Mouse (Mus musculus) heart, embryonic 15.5 days (tissue): Measurements from ENCODE around the gene Lrmda. TPM values are rescaled to one million over a fixed set of nuclear protein-coding genes. Genes with fewer than 3 reads are reported as not detected.

Experiments used
- ATAC-seq: fragments of 200-750 bp; cut with Nextera tagmentation; replicated peaks from 2 replicates; pipeline ENCODE4 v1.8.0; 2017; ENCODE audit warnings: low read depth, moderate TSS enrichment; ENCODE audit not compliant: insufficient number of reproducible peaks, insufficient read depth, low FRiP score
- H3K27ac ChIP-seq: fragments of 300-500 bp; sonication (generic); 2 replicates; pipeline ENCODE4 v1.5.1; 2015; ENCODE audit warnings: mild to moderate bottlenecking, inconsistent platforms
- H3K27me3 ChIP-seq: fragments of 300-500 bp; sonication (generic); 2 replicates; pipeline ENCODE4 v1.6.1; 2015; ENCODE audit warnings: inconsistent platforms
- H3K36me3 ChIP-seq: fragments of 300-500 bp; sonication (generic); 2 replicates; pipeline ENCODE4 v1.6.1; 2015; ENCODE audit warnings: mild to moderate bottlenecking, inconsistent platforms
- H3K4me1 ChIP-seq: fragments of 300-500 bp; sonication (generic); replicated peaks from 2 replicates; pipeline ENCODE4 v1.6.1; 2015; ENCODE audit warnings: inconsistent platforms
- H3K4me2 ChIP-seq: fragments of 300-500 bp; sonication (generic); 2 replicates; pipeline ENCODE4 v1.6.1; 2015; ENCODE audit warnings: inconsistent platforms, mild to moderate bottlenecking, moderate library complexity
- H3K4me3 ChIP-seq: fragments of 300-500 bp; sonication (generic); 2 replicates; pipeline ENCODE4 v1.5.1; 2015; ENCODE audit warnings: mild to moderate bottlenecking, inconsistent platforms
- H3K9ac ChIP-seq: fragments of 300-500 bp; sonication (generic); 2 replicates; pipeline ENCODE4 v1.6.1; 2015; ENCODE audit warnings: mild to moderate bottlenecking, inconsistent platforms
- H3K9me3 ChIP-seq: fragments of 300-500 bp; sonication (generic); replicated peaks from 2 replicates; pipeline ENCODE4 v1.6.1; 2016; ENCODE audit warnings: inconsistent platforms
- WGBS: fragments of 180-500 bp; shearing (Covaris S2); methylation state at CpG from one replicate; pipeline ENCODE4 v1.1.7; 2015; ENCODE audit warnings: mixed read lengths; 5-methylcytosine and 5-hydroxymethylcytosine counted together
- polyA plus RNA-seq: library from polyadenylated mRNA; unstranded; fragments of >200 nt; fragmentation: Nextera tagmentation; extraction: Ambion mirVana; gene quantifications from 2 replicates; pipeline ENCODE4 v1.2.1, GENCODE M21; 2015

The Lrmda gene
- polyA plus RNA-seq, 1 experiment from 2014 or later = 0.83 TPM

DNA sequence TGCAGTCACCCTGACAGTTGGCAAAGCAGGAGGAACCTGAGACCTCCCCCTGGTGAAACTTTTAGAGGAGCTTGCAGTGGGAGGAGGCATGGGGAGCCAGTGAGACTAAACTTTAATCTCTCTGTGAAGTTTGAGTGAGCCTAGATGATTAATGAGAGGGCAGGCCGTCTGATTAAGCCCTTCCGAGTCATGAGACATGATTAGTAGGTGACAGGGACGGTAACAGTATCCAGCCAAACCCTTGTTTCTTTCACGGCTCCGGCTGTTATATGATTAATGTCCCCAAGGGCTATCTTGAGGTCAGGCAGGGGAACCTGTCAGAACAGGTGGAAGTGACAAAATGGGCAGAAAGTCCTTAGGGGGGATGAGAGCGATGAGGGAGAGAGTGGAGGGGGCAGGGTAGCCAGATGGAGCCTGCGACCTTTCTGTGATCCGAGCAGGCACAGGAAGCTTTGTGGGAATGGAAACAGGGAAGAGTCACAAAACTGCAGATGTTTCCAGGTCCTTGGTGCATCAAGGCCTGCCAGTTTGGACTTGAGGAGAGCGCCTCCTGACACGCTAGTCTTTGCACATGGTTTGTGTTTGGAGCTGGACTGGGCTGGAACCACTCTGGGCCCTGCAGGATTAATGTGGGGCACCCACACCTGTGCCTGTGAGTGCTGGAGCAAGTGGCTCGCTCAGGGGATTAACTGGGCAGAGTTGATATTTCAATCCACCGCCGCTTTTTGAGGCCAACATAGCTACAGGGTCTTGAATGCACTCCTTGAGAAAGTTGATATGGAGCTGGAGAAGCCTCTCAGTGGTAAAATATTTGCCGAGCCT lies 631.8 kb downstream of the Lrmda start:
- Histone ChIP-seq H3K27ac (no peak overlapping the region), H3K4me3 (no peak overlapping the region), H3K4me2 (0 out of 2 replicates have a peak overlapping the region, but pooled peaks have one; percentile 29), H3K9ac (no peak overlapping the region), H3K36me3 (no peaks in the 10 kb centered on the region), H3K27me3 (no peaks in the 10 kb centered on the region), H3K4me1 (peaks cover 33% of the 10 kb centered on the region), H3K9me3 (no peaks in the 10 kb centered on the region)
- WGBS = 45% methylated on average over 14 of the region's 14 CpGs
- ATAC-seq = 0 out of 2 replicates have a peak, but pooled peaks have one; percentile 28

- H3K4me2 ChIP-seq = no peak overlapping the region
- WGBS = 65% methylated on average over 3 of the region's 3 CpGs
- no peak overlapping the region for H3K9ac ChIP-seq
- no peaks in the 10 kb centered on the region for H3K36me3 ChIP-seq
- H3K4me1 ChIP-seq = peaks cover 18% of the 10 kb centered on the region
- H3K9me3 ChIP-seq = no peaks in the 10 kb centered on the region
- H3K4me3 ChIP-seq = no peak overlapping the region
- no peak for ATAC-seq
- H3K27ac ChIP-seq = no peak overlapping the region
- peaks cover 34% of the 10 kb centered on the region for H3K27me3 ChIP-seq
Measured at GRCm38 (mm10) chr14:22662496-22662895, 643.0 kb downstream of the Lrmda start.

DNA sequence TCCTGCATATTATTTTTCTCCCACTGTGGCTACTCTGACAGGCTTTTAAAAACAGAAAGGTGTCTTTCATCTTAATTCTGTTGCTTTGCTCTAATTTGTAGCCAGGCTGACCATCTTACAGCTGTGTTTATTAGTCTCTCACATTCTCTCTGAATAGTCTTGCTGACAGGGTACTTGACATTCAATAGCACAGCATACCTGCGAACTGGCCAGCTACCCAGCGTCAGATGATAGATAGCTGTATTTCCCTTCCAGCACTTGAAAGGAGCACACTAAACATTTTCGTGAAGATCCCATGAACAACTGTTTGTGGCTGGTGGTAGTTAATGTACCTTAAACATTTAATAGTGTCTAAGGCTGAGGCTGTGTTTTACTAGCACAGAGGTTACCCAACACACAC lies 646.9 kb downstream of the Lrmda start:
- Histone ChIP-seq H3K36me3 (no peaks in the 10 kb centered on the region), H3K27me3 (peaks cover 55% of the 10 kb centered on the region), H3K27ac (no peak overlapping the region), H3K4me3 (no peak overlapping the region), H3K9ac (no peak overlapping the region), H3K4me2 (no peak overlapping the region), H3K4me1 (peaks cover 26% of the 10 kb centered on the region), H3K9me3 (no peaks in the 10 kb centered on the region)
- 32% methylated on average over 3 of the region's 3 CpGs for WGBS
- ATAC-seq = no peak

- Histone ChIP-seq H3K27me3 (peaks cover 46% of the 10 kb centered on the region), H3K27ac (no peak overlapping the region), H3K9me3 (no peaks in the 10 kb centered on the region), H3K9ac (no peak overlapping the region), H3K4me1 (peaks cover 26% of the 10 kb centered on the region), H3K36me3 (no peaks in the 10 kb centered on the region), H3K4me2 (no peak overlapping the region), H3K4me3 (no peak overlapping the region)
- 34% methylated on average over 8 of the region's 8 CpGs for WGBS
- no peak for ATAC-seq
Measured at GRCm38 (mm10) chr14:22668302-22668701, 648.8 kb downstream of the Lrmda start.

- Histone ChIP-seq H3K27ac (no peak overlapping the region), H3K4me2 (no peak overlapping the region), H3K27me3 (peaks cover 42% of the 10 kb centered on the region), H3K9me3 (no peaks in the 10 kb centered on the region), H3K36me3 (no peaks in the 10 kb centered on the region), H3K4me1 (peaks cover 26% of the 10 kb centered on the region), H3K4me3 (no peak overlapping the region), H3K9ac (no peak overlapping the region)
- 52% methylated on average over 6 of the region's 6 CpGs for WGBS
- ATAC-seq = no peak
Measured at GRCm38 (mm10) chr14:22668711-22669110, 649.2 kb downstream of the Lrmda start.

GRCm38 (mm10) chr14:22673581-22673980 lies 654.1 kb downstream of the Lrmda start:
- H3K27me3 ChIP-seq = peaks cover 18% of the 10 kb centered on the region
- no peak overlapping the region for H3K4me2 ChIP-seq
- H3K4me3 ChIP-seq = no peak overlapping the region
- ATAC-seq = no peak
- H3K36me3 ChIP-seq = no peaks in the 10 kb centered on the region
- no peaks in the 10 kb centered on the region for H3K9me3 ChIP-seq
- H3K9ac ChIP-seq = no peak overlapping the region
- H3K4me1 ChIP-seq = peaks cover 4% of the 10 kb centered on the region
- H3K27ac ChIP-seq = no peak overlapping the region
- WGBS = 43% methylated on average over 5 of the region's 5 CpGs

DNA sequence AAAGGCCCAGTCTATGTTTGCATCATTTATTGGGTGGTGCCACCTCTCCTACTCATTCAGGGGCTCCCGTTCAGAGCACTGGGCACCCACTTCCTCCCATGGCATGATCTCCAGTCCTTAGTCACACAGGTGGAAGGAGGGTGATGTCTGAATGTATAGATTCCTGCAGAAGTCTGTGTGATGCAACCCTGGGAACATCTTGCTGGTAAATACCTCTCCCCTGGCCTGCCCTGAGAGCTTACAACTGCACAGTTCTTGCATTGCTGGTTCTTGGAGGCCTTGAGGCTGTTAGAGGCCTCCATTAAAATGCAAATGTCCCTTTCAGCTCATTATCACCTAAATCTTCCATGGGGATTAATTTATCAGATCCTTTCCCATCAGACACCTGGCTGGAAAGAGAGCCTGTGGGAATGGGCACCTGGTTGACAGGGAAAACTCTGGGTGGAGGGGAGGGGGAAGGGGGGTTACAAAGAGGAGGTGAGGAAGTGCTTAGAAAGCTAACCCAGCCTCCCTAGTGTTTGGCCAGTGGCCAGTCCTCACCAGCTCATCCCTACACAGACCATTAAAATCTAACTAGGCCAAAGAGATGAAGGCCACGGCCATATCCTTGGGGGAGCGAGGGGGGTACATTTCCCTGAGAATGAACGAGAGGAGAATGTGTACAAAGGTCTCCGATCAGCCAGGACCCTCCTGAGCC lies 659.6 kb downstream of the Lrmda start:
- H3K4me1 ChIP-seq = no peaks in the 10 kb centered on the region
- H3K9me3 ChIP-seq = no peaks in the 10 kb centered on the region
- no peak overlapping the region for H3K27ac ChIP-seq
- WGBS = 75% methylated on average over 5 of the region's 5 CpGs
- no peak overlapping the region for H3K4me3 ChIP-seq
- H3K9ac ChIP-seq = no peak overlapping the region
- H3K36me3 ChIP-seq = no peaks in the 10 kb centered on the region
- 0 out of 2 replicates have a peak, but pooled peaks have one; percentile 43 for ATAC-seq
- H3K4me2 ChIP-seq = no peak overlapping the region
- peaks cover 3% of the 10 kb centered on the region; the same call in 1 of the 2 replicates for H3K27me3 ChIP-seq

DNA sequence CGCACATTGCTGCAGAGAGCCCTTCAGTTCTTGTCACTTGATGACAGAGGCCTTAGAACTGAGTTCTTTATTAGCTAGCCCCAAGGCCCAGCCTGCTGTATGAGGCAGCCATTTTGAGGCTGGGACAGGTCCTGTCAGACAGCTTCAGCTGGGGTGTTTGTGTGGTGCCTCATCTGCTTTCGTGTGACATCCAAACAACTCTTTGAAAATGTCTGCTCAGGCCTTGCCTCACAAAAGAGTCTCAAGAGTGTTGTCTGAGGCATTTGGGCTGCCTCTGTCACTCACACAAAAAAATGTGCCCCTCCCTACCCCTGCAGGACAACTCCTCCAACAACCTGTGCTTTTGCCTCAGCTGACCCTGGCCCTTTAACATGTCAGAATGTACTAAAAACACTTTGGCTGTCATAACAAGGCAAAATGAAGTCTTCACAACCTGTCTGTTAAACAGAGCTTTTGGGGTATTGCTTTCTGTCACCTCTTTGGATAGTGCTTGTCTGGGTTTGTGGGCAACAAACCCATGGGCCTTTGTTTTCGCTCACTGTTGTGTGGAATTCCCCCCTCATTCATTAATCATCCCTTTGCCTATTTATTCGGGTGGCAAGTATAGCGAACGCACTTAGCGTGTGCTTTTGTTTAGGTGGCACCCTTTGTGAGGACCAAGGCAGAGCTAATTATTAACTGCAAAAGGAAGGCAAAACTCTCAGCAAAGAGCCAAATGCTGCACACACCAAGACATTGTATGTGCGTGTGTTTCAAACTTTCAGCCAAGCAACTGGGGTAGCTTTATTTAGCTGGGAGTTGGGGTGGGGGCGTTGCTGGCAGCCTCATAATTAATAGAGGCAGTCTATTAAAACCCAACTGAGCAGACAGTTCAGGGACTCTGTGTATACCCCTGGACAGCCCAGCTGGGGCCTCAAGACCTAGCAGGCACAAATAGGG lies 660.5 kb downstream of the Lrmda start:
- Histone ChIP-seq H3K9ac (no peak overlapping the region), H3K4me2 (no peak overlapping the region), H3K36me3 (no peaks in the 10 kb centered on the region), H3K9me3 (no peaks in the 10 kb centered on the region), H3K4me1 (no peaks in the 10 kb centered on the region), H3K27ac (no peak overlapping the region), H3K27me3 (peaks cover 3% of the 10 kb centered on the region; the same call in 1 of the 2 replicates), H3K4me3 (no peak overlapping the region)
- no peak for ATAC-seq
- WGBS = 76% methylated on average over 9 of the region's 9 CpGs

- Histone ChIP-seq H3K36me3 (no peaks in the 10 kb centered on the region), H3K4me2 (no peak overlapping the region), H3K4me3 (no peak overlapping the region), H3K27me3 (0 out of 2 replicates have a peak, but pooled peaks cover 2% of the 10 kb centered on the region), H3K9ac (no peak overlapping the region), H3K4me1 (no peaks in the 10 kb centered on the region), H3K27ac (no peak overlapping the region), H3K9me3 (no peaks in the 10 kb centered on the region)
- 61% methylated on average over 4 of the region's 4 CpGs for WGBS
- no peak for ATAC-seq
Measured at GRCm38 (mm10) chr14:22686886-22687285, 667.4 kb downstream of the Lrmda start.

GRCm38 (mm10) chr14:22688399-22688798 lies 668.9 kb downstream of the Lrmda start:
- WGBS = 86% methylated on average over 2 of the region's 2 CpGs
- Histone ChIP-seq H3K4me3 (no peak overlapping the region), H3K27me3 (0 out of 2 replicates have a peak, but pooled peaks cover 2% of the 10 kb centered on the region), H3K27ac (no peak overlapping the region), H3K9ac (no peak overlapping the region), H3K4me2 (no peak overlapping the region), H3K9me3 (no peaks in the 10 kb centered on the region), H3K36me3 (no peaks in the 10 kb centered on the region), H3K4me1 (no peaks in the 10 kb centered on the region)
- ATAC-seq = no peak

- WGBS = 17% methylated on average over 6 of the region's 6 CpGs
- H3K36me3 ChIP-seq = no peaks in the 10 kb centered on the region
- no peak overlapping the region for H3K9ac ChIP-seq
- ATAC-seq = peak; percentile 86
- no peaks in the 10 kb centered on the region for H3K9me3 ChIP-seq
- H3K4me3 ChIP-seq = no peak overlapping the region
- peak overlapping the region; percentile 31 for H3K4me2 ChIP-seq
- H3K27me3 ChIP-seq = peaks cover 6% of the 10 kb centered on the region; the same call in 1 of the 2 replicates
- peaks cover 10% of the 10 kb centered on the region for H3K4me1 ChIP-seq
- peak overlapping the region; percentile 60 for H3K27ac ChIP-seq
Measured at GRCm38 (mm10) chr14:22695448-22695847, 675.9 kb downstream of the Lrmda start.
